Mouse (Mus musculus) kidney, embryonic 14.5 days (tissue): ENCODE data around the gene Cmtm2a. TPM values are rescaled to one million over a fixed set of nuclear protein-coding genes. Genes with fewer than 3 reads are reported as not detected.
"Not testable (repeated sequence)": the region's sequence is repeated elsewhere in the genome, so short reads cannot be mapped to it uniquely, and the experiment has no call there.

Source experiments
- ATAC-seq: fragments of 200-750 bp; cut with Nextera tagmentation; 2 replicates; pipeline ENCODE4 v1.8.0; 2017; ENCODE audit warnings: moderate number of reproducible peaks, mild to moderate bottlenecking, moderate TSS enrichment, moderate library complexity; ENCODE audit not compliant: low FRiP score, low TSS enrichment
- H3K27ac ChIP-seq: fragments of 300-500 bp; sonication (generic); 2 replicates; pipeline ENCODE4 v1.5.1; 2014; ENCODE audit warnings: low read depth, mild to moderate bottlenecking, low read length, moderate library complexity, mixed read lengths
- H3K27me3 ChIP-seq: fragments of 300-500 bp; sonication (generic); 2 replicates; pipeline ENCODE4 v1.6.1; 2014; ENCODE audit warnings: mild to moderate bottlenecking, low read length; ENCODE audit not compliant: control insufficient read depth, insufficient read depth
- H3K36me3 ChIP-seq: fragments of 300-500 bp; sonication (generic); 2 replicates; pipeline ENCODE4 v1.6.1; 2014; ENCODE audit warnings: low read length, mixed read lengths; ENCODE audit not compliant: control insufficient read depth, insufficient read depth
- H3K4me1 ChIP-seq: fragments of 300-500 bp; sonication (generic); 2 replicates; pipeline ENCODE4 v1.6.1; 2014; ENCODE audit warnings: low read length, mixed read lengths; ENCODE audit not compliant: control insufficient read depth, insufficient read depth
- H3K4me2 ChIP-seq: fragments of 300-500 bp; sonication (generic); replicated peaks from 2 replicates; pipeline ENCODE4 v1.6.1; 2014; ENCODE audit warnings: low read depth, mild to moderate bottlenecking, low read length
- H3K4me3 ChIP-seq: fragments of 300-500 bp; sonication (generic); 2 replicates; pipeline ENCODE4 v1.5.1; 2014; ENCODE audit warnings: mild to moderate bottlenecking, low read length
- H3K9ac ChIP-seq: fragments of 300-500 bp; sonication (generic); 2 replicates; pipeline ENCODE4 v1.6.1; 2014; ENCODE audit warnings: low read depth, mild to moderate bottlenecking, low read length, moderate library complexity
- H3K9me3 ChIP-seq: fragments of 300-500 bp; sonication (generic); 2 replicates; pipeline ENCODE4 v1.6.1; 2016; ENCODE audit warnings: low read length; ENCODE audit not compliant: control insufficient read depth
- WGBS: fragments of 180-500 bp; shearing (Covaris S2); extraction: QIAGEN DNeasy Blood & Tissue Kit; methylation state at CpG from one replicate; pipeline ENCODE4 v1.1.7; 2014; 5-methylcytosine and 5-hydroxymethylcytosine counted together
- polyA plus RNA-seq: library from polyadenylated mRNA; unstranded; fragments of >200 nt; fragmentation: Nextera tagmentation; extraction: Ambion mirVana; gene quantifications from 2 replicates; pipeline ENCODE4 v1.2.1, GENCODE M21; 2014

The Cmtm2a gene
- polyA plus RNA-seq, 1 experiment from 2014 or later = not detected

- Histone ChIP-seq H3K4me3 (no peak overlapping the region), H3K9ac (no peak overlapping the region), H3K4me1 (peaks cover 8% of the 10 kb centered on the region), H3K36me3 (no peaks in the 10 kb centered on the region), H3K27ac (no peak overlapping the region), H3K4me2 (no peak overlapping the region), H3K27me3 (no peaks in the 10 kb centered on the region), H3K9me3 (no peaks in the 10 kb centered on the region)
- no peak for ATAC-seq
- WGBS = 87% methylated on average over 1 of the region's 1 CpGs
Observed at GRCm38 (mm10) chr8:104336806-104337205, 43.8 kb upstream of the Cmtm2a start.

GRCm38 (mm10) chr8:104334196-104334595 is 41.2 kb upstream of the Cmtm2a start:
- no peaks in the 10 kb centered on the region for H3K9me3 ChIP-seq
- no peak for ATAC-seq
- no peak overlapping the region for H3K27ac ChIP-seq
- H3K4me3 ChIP-seq = no peak overlapping the region
- no peaks in the 10 kb centered on the region for H3K27me3 ChIP-seq
- no peaks in the 10 kb centered on the region for H3K36me3 ChIP-seq
- no peak overlapping the region for H3K9ac ChIP-seq
- 0 out of 2 replicates have a peak, but pooled peaks cover under 1% of the 10 kb centered on the region for H3K4me1 ChIP-seq
- 80% methylated on average over 1 of the region's 1 CpGs for WGBS
- H3K4me2 ChIP-seq = no peak overlapping the region

GRCm38 (mm10) chr8:104333786-104334185 is 40.8 kb upstream of the Cmtm2a start:
- H3K27me3 ChIP-seq = no peaks in the 10 kb centered on the region
- no peak overlapping the region for H3K27ac ChIP-seq
- H3K4me1 ChIP-seq = no peaks in the 10 kb centered on the region
- no peak for ATAC-seq
- no peak overlapping the region for H3K4me2 ChIP-seq
- H3K9me3 ChIP-seq = no peaks in the 10 kb centered on the region
- H3K9ac ChIP-seq = no peak overlapping the region
- H3K4me3 ChIP-seq = no peak overlapping the region
- H3K36me3 ChIP-seq = no peaks in the 10 kb centered on the region
- WGBS = 72% methylated on average over 5 of the region's 5 CpGs

DNA sequence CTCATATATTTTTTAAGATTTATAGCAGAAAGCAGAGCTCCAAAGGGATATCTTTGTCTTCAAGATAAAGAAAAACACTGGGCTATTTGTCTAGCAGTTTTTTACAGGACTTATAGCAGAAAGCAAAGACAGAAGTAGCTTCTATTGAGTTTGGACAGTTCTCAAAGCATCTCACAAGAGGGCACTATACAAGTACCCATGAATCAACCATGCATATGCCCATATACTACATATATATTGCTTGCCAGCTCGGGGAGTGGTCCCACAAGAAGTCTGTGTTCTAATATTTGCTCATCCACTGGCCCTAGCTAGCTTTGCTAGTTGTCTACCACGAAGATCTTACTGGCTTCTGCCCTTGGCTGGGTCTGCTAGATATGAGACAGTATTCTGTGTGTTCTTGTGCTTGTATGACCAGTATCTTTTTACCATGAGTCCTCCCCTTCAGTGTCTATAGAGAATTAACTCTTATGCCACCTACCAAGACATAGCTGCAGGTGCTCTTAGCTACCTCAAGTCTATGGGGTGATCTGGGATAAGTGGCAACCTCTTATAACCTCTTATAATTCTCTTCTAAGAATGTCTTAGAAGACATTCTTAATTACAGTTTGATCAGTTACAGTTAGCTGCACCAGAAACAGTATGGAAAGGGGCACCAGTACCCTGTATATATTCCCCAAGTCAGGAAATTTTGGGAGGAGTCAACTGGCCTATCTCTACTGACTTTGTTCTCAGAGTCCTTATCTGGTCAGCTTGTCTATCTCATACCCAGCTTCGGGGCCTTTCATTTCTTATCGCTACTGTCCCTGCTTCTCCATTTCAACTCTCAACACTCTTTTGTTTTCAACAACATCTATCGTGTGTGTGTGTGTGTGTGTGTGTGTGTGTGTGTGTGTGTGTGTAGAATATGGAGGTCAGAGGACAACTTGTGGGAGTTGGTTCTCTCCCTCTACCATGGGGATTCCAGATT is 40.0 kb upstream of the Cmtm2a start:
- no peak overlapping the region for H3K4me2 ChIP-seq
- no peak overlapping the region for H3K9ac ChIP-seq
- H3K27ac ChIP-seq = no peak overlapping the region
- 85% methylated on average over 5 of the region's 5 CpGs for WGBS
- no peaks in the 10 kb centered on the region for H3K27me3 ChIP-seq
- no peaks in the 10 kb centered on the region for H3K36me3 ChIP-seq
- H3K4me3 ChIP-seq = no peak overlapping the region
- H3K9me3 ChIP-seq = no peaks in the 10 kb centered on the region
- no peak for ATAC-seq
- H3K4me1 ChIP-seq = no peaks in the 10 kb centered on the region

DNA sequence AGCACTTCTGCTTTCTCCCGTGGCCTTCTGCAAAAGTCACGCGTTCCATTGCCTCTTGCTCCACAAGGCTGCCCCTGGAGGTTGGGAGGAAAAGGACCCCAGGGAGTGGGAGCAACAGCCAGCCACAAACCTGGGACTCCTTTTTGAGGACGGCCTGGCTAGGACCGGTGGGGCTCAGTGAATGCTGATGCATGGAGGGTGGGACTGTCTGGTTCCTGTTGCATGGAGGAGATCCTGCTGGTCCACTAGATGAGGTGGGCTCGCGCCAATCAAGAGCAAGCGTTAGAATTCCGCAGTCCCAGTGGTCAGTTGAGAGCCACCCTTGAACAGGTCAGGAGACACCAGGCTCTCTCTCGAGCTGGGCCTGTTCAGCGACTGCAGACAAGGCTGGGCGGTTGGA is 28.9 kb upstream of the Cmtm2a start, which contains the start of gene Cmtm2b:
Cmtm2b (plus strand) TSS at position 301 of the 400 bp plus-strand sequence.
- WGBS = 90% methylated on average over 12 of the region's 12 CpGs
- H3K9ac ChIP-seq, H3K9me3 ChIP-seq, H3K4me3 ChIP-seq, H3K27me3 ChIP-seq, H3K4me2 ChIP-seq, H3K36me3 ChIP-seq, ATAC-seq, H3K27ac ChIP-seq, H3K4me1 ChIP-seq: not testable (repeated sequence)

- H3K9me3 ChIP-seq, H3K9ac ChIP-seq, H3K4me2 ChIP-seq, H3K4me1 ChIP-seq, H3K27me3 ChIP-seq, H3K27ac ChIP-seq, H3K4me3 ChIP-seq, H3K36me3 ChIP-seq, ATAC-seq: not testable (repeated sequence)
- WGBS = 92% methylated on average over 8 of the region's 11 CpGs
Observed at GRCm38 (mm10) chr8:104321267-104321666, 28.3 kb upstream of the Cmtm2a start, which contains the start of gene Gm11020. Gm11020 (plus strand) TSS chr8:104321567.

DNA sequence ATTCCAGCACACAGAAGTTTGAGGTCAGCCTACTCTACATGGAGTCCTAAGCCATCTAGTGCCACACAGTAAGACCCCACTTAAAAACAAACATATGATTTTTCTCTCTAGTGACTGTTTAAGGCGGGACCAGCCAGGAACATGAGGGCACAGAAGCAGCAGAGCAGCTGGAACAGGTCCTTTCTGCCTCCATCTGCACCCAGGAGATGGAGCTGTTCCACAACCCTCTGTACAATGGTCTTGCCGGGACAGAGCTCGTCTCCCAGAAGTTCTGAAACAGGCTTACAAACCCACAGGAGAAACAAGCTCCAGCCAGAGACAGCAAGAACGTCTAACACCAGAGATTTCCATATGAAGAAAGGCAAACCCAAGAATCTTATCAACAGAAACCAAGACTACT is 20.3 kb upstream of the Cmtm2a start:
- H3K36me3 ChIP-seq = no peaks in the 10 kb centered on the region
- no peak overlapping the region for H3K27ac ChIP-seq
- H3K27me3 ChIP-seq = no peaks in the 10 kb centered on the region
- no peak overlapping the region for H3K4me3 ChIP-seq
- no peak for ATAC-seq
- H3K4me1 ChIP-seq = no peaks in the 10 kb centered on the region
- H3K4me2 ChIP-seq = no peak overlapping the region
- 57% methylated on average over 4 of the region's 4 CpGs for WGBS
- no peak overlapping the region for H3K9ac ChIP-seq
- no peaks in the 10 kb centered on the region for H3K9me3 ChIP-seq

DNA sequence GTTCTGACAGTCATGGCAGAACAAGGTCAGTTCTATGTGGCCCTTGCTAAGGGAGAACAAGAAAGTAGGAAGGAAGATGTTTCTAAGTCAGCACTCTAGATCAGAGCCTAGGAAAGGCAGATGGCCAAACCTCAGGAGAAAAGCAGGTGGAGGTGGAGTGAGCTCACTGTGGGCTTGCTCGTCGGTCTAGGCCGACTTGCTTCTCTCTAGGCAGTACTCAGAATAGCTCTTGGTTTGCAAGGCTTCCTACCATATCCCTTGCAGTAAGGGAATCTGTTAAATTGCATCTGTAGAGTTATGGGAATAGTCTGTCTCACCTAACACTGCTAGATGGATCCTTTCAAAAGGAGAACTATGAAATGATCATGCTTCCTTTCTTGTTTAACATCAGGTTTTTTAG is 19.0 kb upstream of the Cmtm2a start:
- not testable (repeated sequence) for ATAC-seq, H3K27me3 ChIP-seq, H3K27ac ChIP-seq, H3K9ac ChIP-seq, H3K9me3 ChIP-seq, H3K4me1 ChIP-seq, H3K4me3 ChIP-seq, H3K36me3 ChIP-seq, H3K4me2 ChIP-seq
- WGBS = 89% methylated on average over 3 of the region's 3 CpGs

DNA sequence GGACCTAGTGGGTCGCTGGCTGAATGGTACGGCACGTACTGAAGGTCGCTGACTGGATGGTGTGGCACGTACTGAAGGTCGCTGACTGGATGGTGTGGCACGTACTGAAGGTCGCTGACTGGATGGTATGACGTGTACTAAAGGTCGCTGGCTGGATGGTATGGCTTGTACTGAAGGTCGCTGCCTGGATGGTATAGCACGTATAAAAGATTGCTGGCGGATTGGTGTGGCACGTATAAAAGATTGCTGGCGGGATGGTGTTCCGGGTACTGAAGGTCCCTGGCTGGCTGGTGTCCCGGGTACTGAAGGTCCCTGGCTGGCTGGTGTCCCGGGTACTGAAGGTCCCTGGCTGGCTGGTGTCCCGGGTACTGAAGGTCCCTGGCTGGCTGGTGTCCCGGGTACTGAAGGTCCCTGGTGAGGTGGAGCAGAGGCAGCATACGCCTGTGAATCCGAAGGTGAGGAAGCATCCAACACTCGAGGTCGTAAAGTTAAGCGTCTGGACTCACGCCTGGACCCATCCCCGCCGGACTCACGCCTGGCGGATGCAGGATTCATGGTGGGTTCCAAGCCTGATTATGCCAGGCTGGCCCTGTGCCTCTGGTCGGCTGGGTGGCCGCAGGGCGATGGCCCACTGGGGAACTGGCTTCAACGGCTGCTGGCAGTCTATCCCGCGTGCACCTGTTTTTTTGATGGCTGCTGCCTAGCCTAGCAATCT is 16.6 kb upstream of the Cmtm2a start, which contains the start of the genes Gm45711 and Cmtm1:
Gm45711 (minus strand) TSS at position 641 of the 715 bp plus-strand sequence.
Cmtm1 (minus strand) TSS at position 705 of the 715 bp plus-strand sequence.
- not testable (repeated sequence) for H3K4me2 ChIP-seq, ATAC-seq, H3K27ac ChIP-seq, H3K4me1 ChIP-seq, H3K27me3 ChIP-seq, H3K9me3 ChIP-seq, H3K9ac ChIP-seq, H3K4me3 ChIP-seq, H3K36me3 ChIP-seq
- WGBS = 89% methylated on average over 34 of the region's 36 CpGs
